Mouse (Mus musculus) myocyte (in vitro differentiated cells): Measurements from ENCODE around the gene Wdr82. TPM values are rescaled to one million over a fixed set of nuclear protein-coding genes. Genes with fewer than 3 reads are reported as not detected.
A peak's percentile ranks its signal among the peaks of the same experiment; 100 is the strongest.

Source experiments
- H3K27me3 ChIP-seq: one replicate; pipeline ENCODE4 v1.6.1; 2011; ENCODE audit not compliant: control insufficient read depth, insufficient read depth, insufficient read length
- H3K36me3 ChIP-seq: one replicate; pipeline ENCODE4 v1.6.1; 2011; ENCODE audit not compliant: control insufficient read depth, insufficient read depth
- H3K4me2 ChIP-seq: one replicate; pipeline ENCODE4 v1.6.1; 2011; ENCODE audit warnings: low read depth, control low read depth
- H3K4me3 ChIP-seq: one replicate; pipeline ENCODE4 v1.5.1; 2011; ENCODE audit warnings: mild to moderate bottlenecking, control low read depth, moderate library complexity
- H3K79me2 ChIP-seq: one replicate; pipeline ENCODE4 v1.6.1; 2011; ENCODE audit not compliant: control insufficient read depth, insufficient read depth
- H3ac ChIP-seq: one replicate; pipeline ENCODE4 v1.6.1; 2011; ENCODE audit not compliant: control insufficient read depth, insufficient read length
- CEBPB ChIP-seq: IDR thresholded peaks from 2 replicates; pipeline ENCODE4 v1.6.1; 2011; ENCODE audit warnings: mild to moderate bottlenecking, moderate library complexity; ENCODE audit not compliant: poor library complexity, insufficient read depth, severe bottlenecking
- E2F4 ChIP-seq: IDR thresholded peaks from one replicate; pipeline ENCODE4 v1.6.1; 2011; ENCODE audit warnings: mild to moderate bottlenecking, control low read depth, moderate library complexity; ENCODE audit not compliant: insufficient read depth
- MAX ChIP-seq: IDR thresholded peaks from one replicate; pipeline ENCODE4 v1.6.1; 2011; ENCODE audit warnings: low read depth, mild to moderate bottlenecking, control low read depth
- MYOD1 ChIP-seq, 3 experiments: IDR thresholded peaks; one replicate each; pipeline ENCODE4 v1.6.1; 2011; ENCODE audit warnings: control low read depth in 2 of 3, low read depth in 2 of 3, mild to moderate bottlenecking in 2 of 3, moderate library complexity in 1 of 3; ENCODE audit not compliant: insufficient read length in 2 of 3, control insufficient read depth in 1 of 3
- MYOG ChIP-seq, 3 experiments: IDR thresholded peaks; one replicate each; pipeline ENCODE4 v1.6.1; 2011; ENCODE audit warnings: control low read depth in 2 of 3, low read depth in 2 of 3, mild to moderate bottlenecking in 2 of 3; ENCODE audit not compliant: insufficient read length in 2 of 3, control insufficient read depth in 1 of 3, insufficient read depth in 1 of 3
- POLR2A ChIP-seq: IDR thresholded peaks from one replicate; pipeline ENCODE4 v1.6.1; 2011; ENCODE audit warnings: low read depth, mild to moderate bottlenecking, control low read depth, moderate library complexity; ENCODE audit not compliant: insufficient read length
- POLR2AphosphoS2 ChIP-seq: IDR thresholded peaks from one replicate; pipeline ENCODE4 v1.6.1; 2011; ENCODE audit warnings: low read depth, control low read depth; ENCODE audit not compliant: insufficient read length
- REST ChIP-seq: IDR thresholded peaks from one replicate; pipeline ENCODE4 v1.6.1; 2011; ENCODE audit warnings: mild to moderate bottlenecking, control low read depth, moderate library complexity; ENCODE audit not compliant: insufficient read depth, insufficient read length
- SRF ChIP-seq: IDR thresholded peaks from one replicate; pipeline ENCODE4 v1.6.1; 2011; ENCODE audit warnings: low read depth; ENCODE audit not compliant: control insufficient read depth, insufficient read length
- TCF12 ChIP-seq: IDR thresholded peaks from one replicate; pipeline ENCODE4 v1.6.1; 2011; ENCODE audit warnings: mild to moderate bottlenecking, control low read depth; ENCODE audit not compliant: poor library complexity, insufficient read depth, severe bottlenecking
- TCF3 ChIP-seq: IDR thresholded peaks from one replicate; pipeline ENCODE4 v1.6.1; 2011; ENCODE audit warnings: low read depth, control low read depth; ENCODE audit not compliant: insufficient read length
- USF1 ChIP-seq: IDR thresholded peaks from one replicate; pipeline ENCODE4 v1.6.1; 2011; ENCODE audit warnings: low read depth, mild to moderate bottlenecking, control low read depth, moderate library complexity
- polyA plus RNA-seq: library from polyadenylated mRNA; unstranded; fragments of >200 nt; fragmentation: generic; extraction: Trizol; gene quantifications from one replicate; pipeline ENCODE4 v1.2.1, GENCODE M21; 2012; ENCODE audit warnings: missing spikeins

Wdr82 gene
- polyA plus RNA-seq, 1 experiment, result 29.5 TPM

DNA sequence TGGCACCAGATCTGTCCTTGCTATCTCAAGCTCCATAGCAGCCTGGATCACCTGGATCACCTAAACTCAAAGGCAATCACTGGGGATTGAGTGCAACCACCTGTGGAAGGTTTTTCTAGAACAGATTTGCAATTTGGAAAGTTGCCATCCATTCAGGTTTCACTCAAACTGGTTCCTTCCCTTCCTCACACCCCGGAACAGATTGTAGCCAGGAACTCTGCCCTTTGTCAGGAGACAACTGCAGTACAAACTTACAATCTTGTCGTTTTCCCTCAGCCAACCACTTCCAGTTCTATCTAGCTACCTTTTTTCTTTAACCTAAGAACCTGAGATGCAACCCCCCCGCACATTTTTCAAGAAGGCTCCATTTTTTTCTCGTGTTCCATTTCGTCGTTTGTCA is 811 bp upstream of the Wdr82 start:
- no peak for TF ChIP-seq E2F4
- no peak for TF ChIP-seq REST
- TF ChIP-seq MYOG (IDR thresholded peaks at IDR 0.05; ENCODE audit: control insufficient read depth in 1 of 3, insufficient read depth in 1 of 3, insufficient read length in 2 of 3, low read depth in 2 of 3), result no peak
- no peak for TF ChIP-seq POLR2A
- no peak for TF ChIP-seq MAX
- TF ChIP-seq MYOD1 (IDR thresholded peaks at IDR 0.05; ENCODE audit: control insufficient read depth in 1 of 3, insufficient read length in 2 of 3, low read depth in 2 of 3), result no peak
- TF ChIP-seq USF1, result no peak
- no peak for TF ChIP-seq CEBPB
- no peak for TF ChIP-seq TCF12
- TF ChIP-seq POLR2AphosphoS2, result no peak
- TF ChIP-seq SRF, result no peak
- TF ChIP-seq TCF3, result no peak
- no peaks in the 10 kb centered on the region for H3K27me3 ChIP-seq
- peak overlapping the region; percentile 97 for H3ac ChIP-seq
- H3K4me2 ChIP-seq, result peak overlapping the region; percentile 84
- no peaks in the 10 kb centered on the region for H3K36me3 ChIP-seq
- peak overlapping the region; percentile 95 for H3K4me3 ChIP-seq
- H3K79me2 ChIP-seq, result peaks cover 40% of the 10 kb centered on the region

- Histone ChIP-seq H3K4me2 (peak overlapping the region; percentile 80), H3K79me2 (peaks cover 56% of the 10 kb centered on the region), H3K4me3 (peak overlapping the region; percentile 95), H3K27me3 (no peaks in the 10 kb centered on the region), H3ac (peak overlapping the region; percentile 97), H3K36me3 (peaks cover 4% of the 10 kb centered on the region)
- TF ChIP-seq CEBPB, result no peak
- no peak for TF ChIP-seq SRF
Measured at GRCm38 (mm10) chr9:106171346-106172158, 824 bp downstream of the Wdr82 start.

GRCm38 (mm10) chr9:106172527-106172926 is 1.8 kb downstream of the Wdr82 start:
- Histone ChIP-seq H3K4me3 (peak overlapping the region; percentile 95), H3K27me3 (no peaks in the 10 kb centered on the region), H3K4me2 (peak overlapping the region; percentile 80), H3K36me3 (peaks cover 14% of the 10 kb centered on the region), H3K79me2 (peaks cover 65% of the 10 kb centered on the region), H3ac (no peak overlapping the region)
- TF ChIP-seq REST (no peak), SRF (no peak), TCF3 (no peak), CEBPB (peak; percentile 59), USF1 (no peak), MYOG (IDR thresholded peaks at IDR 0.05; ENCODE audit: control insufficient read depth in 1 of 3, insufficient read depth in 1 of 3, insufficient read length in 2 of 3, low read depth in 2 of 3) (no peak)

DNA sequence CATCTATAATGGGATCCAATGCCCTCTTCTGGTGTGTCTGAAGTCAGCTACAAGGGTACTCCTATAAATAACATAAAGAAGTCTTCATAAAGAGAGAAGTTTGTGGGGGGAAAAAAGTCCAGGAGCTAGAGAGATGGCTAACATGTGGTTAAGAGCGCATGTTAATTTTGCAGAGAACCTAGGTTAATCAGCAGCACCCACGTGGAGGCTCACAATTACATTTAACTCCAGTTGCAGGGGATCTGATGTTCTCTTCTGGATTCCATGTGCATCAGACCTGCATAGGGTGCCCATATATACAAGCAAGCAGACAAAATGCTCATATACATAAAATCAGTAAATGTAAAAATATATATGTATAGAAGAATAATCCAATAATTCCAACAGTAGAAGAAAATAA is 2.6 kb downstream of the Wdr82 start:
- H3K36me3 ChIP-seq, result peaks cover 14% of the 10 kb centered on the region
- H3ac ChIP-seq, result no peak overlapping the region
- H3K4me2 ChIP-seq, result peak overlapping the region; percentile 80
- H3K79me2 ChIP-seq, result peaks cover 65% of the 10 kb centered on the region
- TF ChIP-seq POLR2A (no peak), SRF (no peak), POLR2AphosphoS2 (no peak)
- peak overlapping the region; percentile 95 for H3K4me3 ChIP-seq
- no peaks in the 10 kb centered on the region for H3K27me3 ChIP-seq

GRCm38 (mm10) chr9:106175552-106176200 is 4.9 kb downstream of the Wdr82 start:
- Histone ChIP-seq H3K79me2 (peaks cover 71% of the 10 kb centered on the region), H3K4me3 (no peak overlapping the region), H3K27me3 (no peaks in the 10 kb centered on the region), H3K36me3 (peaks cover 23% of the 10 kb centered on the region), H3ac (no peak overlapping the region), H3K4me2 (no peak overlapping the region)
- TF ChIP-seq MYOD1 (IDR thresholded peaks at IDR 0.05; ENCODE audit: control insufficient read depth in 1 of 3, insufficient read length in 2 of 3, low read depth in 2 of 3) (no peak), REST (no peak), CEBPB (no peak), SRF (no peak), MAX (no peak), MYOG (IDR thresholded peaks at IDR 0.05; ENCODE audit: control insufficient read depth in 1 of 3, insufficient read depth in 1 of 3, insufficient read length in 2 of 3, low read depth in 2 of 3) (no peak), TCF3 (no peak), E2F4 (no peak), POLR2A (no peak), TCF12 (no peak), POLR2AphosphoS2 (no peak), USF1 (no peak)
